ENCODE assay signal across 8 mouse cellular contexts in the genomic region with DNA sequence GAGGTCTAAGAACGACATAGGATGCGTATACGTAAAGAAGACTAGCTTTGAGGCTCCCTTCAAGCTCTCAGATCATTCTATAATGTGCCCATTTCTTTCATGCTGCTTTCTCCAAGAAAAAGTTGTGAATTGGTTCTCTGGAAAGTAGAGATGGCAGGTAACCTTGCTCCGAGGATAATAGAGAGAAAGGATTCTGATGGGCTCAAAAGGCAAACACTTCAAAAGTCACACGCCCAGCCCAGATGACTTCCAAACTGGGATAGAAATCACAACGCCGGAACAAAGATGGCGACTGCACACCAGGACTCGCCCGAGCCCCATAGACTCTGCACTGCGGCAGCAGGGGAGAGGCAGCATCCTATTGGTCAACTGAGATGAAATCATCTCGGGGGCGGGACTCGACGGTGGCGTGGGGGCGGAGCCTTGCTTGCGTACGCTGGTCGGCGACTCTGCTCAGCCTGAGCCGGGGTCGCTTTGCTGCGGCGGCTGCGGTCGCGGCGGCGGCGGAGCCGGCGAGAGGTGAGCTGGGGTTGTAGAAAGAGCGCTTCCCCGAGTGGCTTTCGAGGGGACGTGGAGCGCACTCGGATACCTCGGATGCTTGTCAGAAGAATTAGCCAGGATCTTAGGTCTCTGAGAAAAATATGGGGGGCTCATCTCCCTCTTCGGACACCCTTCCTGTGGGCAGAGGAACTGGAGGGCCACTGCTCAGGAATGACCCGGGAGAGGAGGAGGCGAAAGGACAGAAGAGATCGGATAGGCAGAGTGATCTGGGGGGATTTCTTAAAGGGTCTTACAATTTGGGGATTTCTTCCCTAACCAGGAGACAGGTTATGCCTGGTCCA. TPM values are rescaled to one million over a fixed set of nuclear protein-coding genes. Genes with fewer than 3 reads are reported as not detected.
A peak's percentile ranks its signal among the peaks of the same experiment; 100 is the strongest.
DNase-seq lines count a peak whose midpoint lies in the region; ATAC-seq lines count a peak whose summit lies in the region.

Gene Atp6v0a1, plus strand, starts transcription at position 407 of the 842 bp plus-strand sequence.

- peak within 1 kb of the TSS; percentile 75 for H3K4me2 ChIP-seq in hindbrain, embryonic 11.5 days (replicated peaks; ENCODE audit: low read depth, low read length)

- H3K9ac ChIP-seq in hindbrain, embryonic 11.5 days (ENCODE audit: low read depth, low read length): peak within 1 kb of the TSS; percentile 66

- peak within 1 kb of the TSS; percentile 74 for H3K4me3 ChIP-seq in hindbrain, embryonic 11.5 days (ENCODE audit: low read depth, low read length)

- ATAC-seq in hindbrain, embryonic 11.5 days (ENCODE audit: low FRiP score): peak; percentile 100

- H3K36me3 ChIP-seq in hindbrain, embryonic 11.5 days (ENCODE audit: control insufficient read depth, insufficient read depth, low read length): no peaks in the 10 kb centered on the region

- no peaks in the 10 kb centered on the region for H3K9me3 ChIP-seq in hindbrain, embryonic 11.5 days (ENCODE audit: control insufficient read depth, low read length)

- DNase-seq in Muller cell, postnatal 12 days (ENCODE audit: inconsistent ontology term): peak; percentile 96
- DNase-seq in cerebellum, adult 9-11 months: peak; percentile 98
- DNase-seq in frontal cortex, adult 2 months (ENCODE audit: extremely low spot score in 1 of 2, low spot score in 1 of 2): peak; percentile 97 to 99
- DNase-seq in hindbrain, embryonic 11.5 days (ENCODE audit: low spot score): peak; percentile 97
- DNase-seq in layer of hippocampus, postnatal 10 days (ENCODE audit: low spot score in 2 of 2): peak; percentile 97 to 98
- DNase-seq in lung, postnatal 10 days: peak; percentile 99
- peak; percentile 96 for DNase-seq in ovary, postnatal 36 days (ENCODE audit: low spot score)
- DNase-seq in thymus, postnatal 25 days: peak; percentile 96

- peak within 1 kb of the TSS; percentile 80 for H3K27ac ChIP-seq in hindbrain, embryonic 11.5 days (ENCODE audit: low read depth, low read length)

- H3K27me3 ChIP-seq in hindbrain, embryonic 11.5 days (ENCODE audit: control insufficient read depth, insufficient read depth, low read length): no peaks in the 10 kb centered on the region

- WGBS in hindbrain, embryonic 11.5 days: under 1% methylated on average over 44 of the region's 44 CpGs

- no peaks in the 10 kb centered on the region for H3K4me1 ChIP-seq in hindbrain, embryonic 11.5 days (replicated peaks; ENCODE audit: control insufficient read depth, insufficient read depth, low read length)

RNA-seq across cellular contexts. Expression of gene Atp6v0a1, which starts in this region (rescaled TPM):
- polyA plus RNA-seq in frontal cortex, adult 2 months (2012; rRNA removed): 312 and 317 TPM in 2 replicates
- 48.5 and 49.3 TPM in 2 replicates for polyA plus RNA-seq in hindbrain, embryonic 11.5 days (2014; fragmentation: Nextera tagmentation; extraction: Ambion mirVana)
- total RNA-seq in layer of hippocampus, postnatal 10 days (2021): 100 to 1,000 TPM; 424 to 431 TPM

Comparison
In these comparisons a context has a peak if more than half of its experiments do, and no peak if none do; other contexts are left out.
1. Peak in every context shown above with its lines: DNase-seq, ATAC-seq, H3K4me3 ChIP-seq and H3K27ac ChIP-seq.